Mouse (Mus musculus) MEL (cell line): Measurements from ENCODE around the gene Man1b1.

Experiments
- CTCF ChIP-seq, 3 experiments: IDR thresholded peaks in 2 of 3; conservative IDR thresholded peaks in 1 of 3; 2 replicates each; pipeline ENCODE4 v1.5.1; 2011 to 2012; ENCODE audit warnings: low read length in 3 of 3, low read depth in 2 of 3, mild to moderate bottlenecking in 2 of 3, improper control_type of control experiment in 1 of 3, inconsistent platforms in 1 of 3, mixed read lengths in 1 of 3, moderate library complexity in 1 of 3; ENCODE audit not compliant: control insufficient read depth in 1 of 3, insufficient read depth in 1 of 3, poor library complexity in 1 of 3, severe bottlenecking in 1 of 3
- ETS1 ChIP-seq: IDR thresholded peaks from 2 replicates; pipeline ENCODE4 v1.6.1; 2012; ENCODE audit warnings: low read depth, mild to moderate bottlenecking, inconsistent platforms, low read length, improper control_type of control experiment, moderate library complexity
- MAX ChIP-seq: IDR thresholded peaks from 2 replicates; pipeline ENCODE4 v1.6.1; 2011; ENCODE audit warnings: low read length, improper control_type of control experiment
- MXI1 ChIP-seq: IDR thresholded peaks from 2 replicates; pipeline ENCODE4 v1.6.1; 2011; ENCODE audit warnings: mild to moderate bottlenecking, low read depth, low read length, improper control_type of control experiment
- NRF1 ChIP-seq: IDR thresholded peaks from 2 replicates; pipeline ENCODE4 v1.6.1; 2014; ENCODE audit warnings: low read depth, mild to moderate bottlenecking, inconsistent platforms, low read length, improper control_type of control experiment, moderate library complexity; ENCODE audit not compliant: poor library complexity, insufficient read depth, severe bottlenecking
- POLR2A ChIP-seq, 2 experiments: IDR thresholded peaks; 2 replicates each; pipeline ENCODE4 v1.6.1; 2011 to 2012; ENCODE audit warnings: low read length in 2 of 2, mild to moderate bottlenecking in 2 of 2, control low read depth in 1 of 2, improper control_type of control experiment in 1 of 2, low read depth in 1 of 2, moderate library complexity in 1 of 2; ENCODE audit not compliant: control insufficient read depth in 1 of 2, insufficient read depth in 1 of 2, poor library complexity in 1 of 2
- USF1 ChIP-seq: IDR thresholded peaks from 2 replicates; pipeline ENCODE4 v1.6.1; 2014; ENCODE audit warnings: low read depth, mild to moderate bottlenecking, inconsistent platforms, low read length, improper control_type of control experiment, moderate library complexity

DNA sequence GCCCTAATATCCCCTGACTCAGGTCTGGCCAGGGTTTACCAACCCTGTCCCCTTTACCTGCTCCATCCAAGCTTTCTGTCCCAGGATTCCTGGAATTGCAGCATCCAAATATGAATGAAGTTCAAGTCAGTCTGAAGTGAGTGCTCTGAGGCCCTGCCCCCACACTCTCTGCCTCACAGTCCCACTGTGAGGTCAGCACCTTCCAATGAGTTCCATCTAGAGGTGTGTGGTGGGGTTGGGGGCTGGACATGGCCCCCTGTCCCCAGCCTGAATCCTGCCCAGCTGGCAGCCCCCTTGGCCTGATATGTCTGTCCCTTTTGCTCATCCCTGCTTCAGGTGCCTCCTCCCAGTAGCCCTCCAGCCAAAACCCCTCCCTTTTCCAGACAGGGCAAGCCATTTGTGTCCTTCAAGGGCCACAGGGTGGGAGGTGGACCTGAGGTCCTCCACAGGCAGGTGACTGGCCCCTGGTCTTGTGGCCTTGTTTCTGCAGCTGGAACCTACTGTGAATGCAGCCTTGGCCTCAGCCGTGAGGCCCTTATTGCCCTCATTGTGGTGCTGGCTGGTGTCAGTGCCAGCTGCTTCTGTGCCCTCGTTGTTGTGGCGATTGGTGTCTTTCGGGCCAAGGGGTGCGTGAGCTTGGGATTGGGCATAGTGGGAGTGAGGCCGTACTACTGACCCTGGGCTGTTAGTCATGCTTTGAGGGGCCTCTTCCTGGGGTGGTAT, 44.0 kb upstream of the Man1b1 start, which contains the start of gene Tmem210:
- TF ChIP-seq POLR2A (IDR thresholded peaks at IDR 0.05; ENCODE audit: control insufficient read depth in 1 of 2, insufficient read depth in 1 of 2, low read depth in 1 of 2, low read length in 2 of 2, poor library complexity in 1 of 2) (no peak), NRF1 (no peak), CTCF (IDR thresholded peaks at IDR 0.05 in 2 of 3, conservative IDR thresholded peaks at IDR 0.05 in 1 of 3; ENCODE audit: control insufficient read depth in 1 of 3, insufficient read depth in 1 of 3, low read depth in 2 of 3, low read length in 3 of 3, poor library complexity in 1 of 3, severe bottlenecking in 1 of 3) (no peak), MAX (no peak), MXI1 (no peak), USF1 (no peak), ETS1 (no peak)
